Mouse (Mus musculus) MEL (cell line): ENCODE data around the gene Tnfaip2. TPM values are rescaled to one million over a fixed set of nuclear protein-coding genes. Genes with fewer than 3 reads are reported as not detected.

Experiments used
- DNase-seq: peaks from one replicate; pipeline ENCODE4 v3.0.0; 2011; ENCODE audit warnings: low read depth, low spot score
- H3K27ac ChIP-seq: 2 replicates; pipeline ENCODE4 v1.5.1; 2012; ENCODE audit warnings: low read depth, mild to moderate bottlenecking, control low read depth, low read length, moderate library complexity; ENCODE audit not compliant: control insufficient read depth
- H3K27me3 ChIP-seq, 2 experiments: fragments of 150-350 bp in 1 of 2; sonication (generic) in 1 of 2; 2 replicates each; pipeline ENCODE4 v1.6.1; 2012; ENCODE audit warnings: low read length in 2 of 2, mild to moderate bottlenecking in 2 of 2, improper control_type of control experiment in 1 of 2, moderate library complexity in 1 of 2; ENCODE audit not compliant: insufficient read depth in 2 of 2, control insufficient read depth in 1 of 2
- H3K36me3 ChIP-seq, 2 experiments: 2 replicates each; pipeline ENCODE4 v1.6.1; 2012 to 2014; ENCODE audit warnings: low read length in 2 of 2, improper control_type of control experiment in 1 of 2, inconsistent platforms in 1 of 2, mild to moderate bottlenecking in 1 of 2; ENCODE audit not compliant: insufficient read depth in 2 of 2, control insufficient read depth in 1 of 2
- H3K4me1 ChIP-seq, 2 experiments: fragments of 150-350 bp in 1 of 2; sonication (generic) in 1 of 2; 2 replicates each; pipeline ENCODE4 v1.6.1; 2012; ENCODE audit warnings: low read length in 2 of 2, improper control_type of control experiment in 1 of 2, mild to moderate bottlenecking in 1 of 2; ENCODE audit not compliant: insufficient read depth in 2 of 2, control insufficient read depth in 1 of 2
- H3K4me3 ChIP-seq, 2 experiments: fragments of 150-350 bp in 1 of 2; sonication (generic) in 1 of 2; 2 replicates each; pipeline ENCODE4 v1.5.1; 2012; ENCODE audit warnings: low read depth in 2 of 2, low read length in 2 of 2, mild to moderate bottlenecking in 2 of 2, moderate library complexity in 2 of 2, control low read depth in 1 of 2, improper control_type of control experiment in 1 of 2; ENCODE audit not compliant: control insufficient read depth in 1 of 2, insufficient read depth in 1 of 2
- H3K79me2 ChIP-seq: 2 replicates; pipeline ENCODE4 v1.6.1; 2012; ENCODE audit warnings: mild to moderate bottlenecking, low read length, moderate library complexity; ENCODE audit not compliant: control insufficient read depth, poor library complexity, insufficient read depth
- H3K9ac ChIP-seq: 2 replicates; pipeline ENCODE4 v1.6.1; 2012; ENCODE audit warnings: low read depth, mild to moderate bottlenecking, control low read depth, low read length, moderate library complexity; ENCODE audit not compliant: control insufficient read depth, poor library complexity, severe bottlenecking
- H3K9me3 ChIP-seq: fragments of 150-350 bp; sonication (generic); replicated peaks from 2 replicates; pipeline ENCODE4 v1.6.1; 2012; ENCODE audit warnings: mild to moderate bottlenecking, low read length, improper control_type of control experiment, moderate library complexity; ENCODE audit not compliant: insufficient read depth
- BHLHE40 ChIP-seq: IDR thresholded peaks from 2 replicates; pipeline ENCODE4 v1.6.1; 2012; ENCODE audit warnings: low read depth, mild to moderate bottlenecking, inconsistent platforms, low read length, improper control_type of control experiment, borderline replicate concordance
- CHD2 ChIP-seq: IDR thresholded peaks from 2 replicates; pipeline ENCODE4 v1.6.1; 2011; ENCODE audit warnings: low read length, improper control_type of control experiment
- CTCF ChIP-seq, 3 experiments: IDR thresholded peaks in 2 of 3; conservative IDR thresholded peaks in 1 of 3; 2 replicates each; pipeline ENCODE4 v1.5.1; 2011 to 2012; ENCODE audit warnings: low read length in 3 of 3, low read depth in 2 of 3, mild to moderate bottlenecking in 2 of 3, improper control_type of control experiment in 1 of 3, inconsistent platforms in 1 of 3, mixed read lengths in 1 of 3, moderate library complexity in 1 of 3; ENCODE audit not compliant: control insufficient read depth in 1 of 3, insufficient read depth in 1 of 3, poor library complexity in 1 of 3, severe bottlenecking in 1 of 3
- EP300 ChIP-seq, 2 experiments: IDR thresholded peaks; 2 replicates each; pipeline ENCODE4 v1.6.1; 2011; ENCODE audit warnings: improper control_type of control experiment in 2 of 2, low read length in 2 of 2, low read depth in 1 of 2, mild to moderate bottlenecking in 1 of 2
- ETS1 ChIP-seq: IDR thresholded peaks from 2 replicates; pipeline ENCODE4 v1.6.1; 2012; ENCODE audit warnings: low read depth, mild to moderate bottlenecking, inconsistent platforms, low read length, improper control_type of control experiment, moderate library complexity
- GABPA ChIP-seq: IDR thresholded peaks from 2 replicates; pipeline ENCODE4 v1.6.1; 2012; ENCODE audit warnings: low read depth, mild to moderate bottlenecking, inconsistent platforms, low read length, improper control_type of control experiment, moderate library complexity
- JUND ChIP-seq: IDR thresholded peaks from 2 replicates; pipeline ENCODE4 v1.6.1; 2011; ENCODE audit warnings: low read depth, mild to moderate bottlenecking, improper control_type of control experiment, low read length
- KAT2A ChIP-seq: conservative IDR thresholded peaks from 2 replicates; pipeline ENCODE4 v1.6.1; 2012; ENCODE audit warnings: low read depth, low read length, improper control_type of control experiment, inconsistent platforms
- MAX ChIP-seq: IDR thresholded peaks from 2 replicates; pipeline ENCODE4 v1.6.1; 2011; ENCODE audit warnings: low read length, improper control_type of control experiment
- MAZ ChIP-seq: IDR thresholded peaks from 2 replicates; pipeline ENCODE4 v1.6.1; 2012; ENCODE audit warnings: low read depth, mild to moderate bottlenecking, inconsistent platforms, low read length, improper control_type of control experiment
- MYB ChIP-seq: IDR thresholded peaks from 2 replicates; pipeline ENCODE4 v1.6.1; 2011; ENCODE audit warnings: mild to moderate bottlenecking, low read depth, low read length, improper control_type of control experiment
- NELFE ChIP-seq: IDR thresholded peaks from 2 replicates; pipeline ENCODE4 v1.6.1; 2011; ENCODE audit warnings: low read depth, low read length, improper control_type of control experiment
- NRF1 ChIP-seq: IDR thresholded peaks from 2 replicates; pipeline ENCODE4 v1.6.1; 2014; ENCODE audit warnings: low read depth, mild to moderate bottlenecking, inconsistent platforms, low read length, improper control_type of control experiment, moderate library complexity; ENCODE audit not compliant: poor library complexity, insufficient read depth, severe bottlenecking
- POLR2AphosphoS2 ChIP-seq: IDR thresholded peaks from 2 replicates; pipeline ENCODE4 v1.6.1; 2011; ENCODE audit warnings: low read length, improper control_type of control experiment
- POLR2AphosphoS5 ChIP-seq: IDR thresholded peaks from 2 replicates; pipeline ENCODE4 v1.6.1; 2012; ENCODE audit warnings: low read depth, borderline replicate concordance, mild to moderate bottlenecking, inconsistent platforms, low read length, moderate library complexity, mixed read lengths
- SIN3A ChIP-seq: IDR thresholded peaks from 2 replicates; pipeline ENCODE4 v1.6.1; 2012; ENCODE audit warnings: low read length, improper control_type of control experiment, inconsistent platforms
- TAL1 ChIP-seq: IDR thresholded peaks from 2 replicates; pipeline ENCODE4 v1.6.1; 2012; ENCODE audit warnings: mild to moderate bottlenecking, inconsistent platforms, low read length, moderate library complexity, mixed read lengths
- UBTF ChIP-seq: IDR thresholded peaks from 2 replicates; pipeline ENCODE4 v1.6.1; 2012; ENCODE audit warnings: low read depth, mild to moderate bottlenecking, inconsistent platforms, low read length, improper control_type of control experiment, moderate library complexity, borderline replicate concordance; ENCODE audit not compliant: insufficient read depth
- USF1 ChIP-seq: IDR thresholded peaks from 2 replicates; pipeline ENCODE4 v1.6.1; 2014; ENCODE audit warnings: low read depth, mild to moderate bottlenecking, inconsistent platforms, low read length, improper control_type of control experiment, moderate library complexity
- USF2 ChIP-seq, 2 experiments: IDR thresholded peaks; 2 replicates each; pipeline ENCODE4 v1.6.1; 2011 to 2012; ENCODE audit warnings: improper control_type of control experiment in 2 of 2, low read length in 2 of 2, borderline replicate concordance in 1 of 2, inconsistent platforms in 1 of 2, low read depth in 1 of 2, mild to moderate bottlenecking in 1 of 2; ENCODE audit not compliant: insufficient read depth in 1 of 2
- ZMIZ1 ChIP-seq: IDR thresholded peaks from 2 replicates; pipeline ENCODE4 v1.6.1; 2012; ENCODE audit warnings: low read depth, mild to moderate bottlenecking, inconsistent platforms, low read length, improper control_type of control experiment, moderate library complexity
- polyA plus RNA-seq, 2 experiments: library from polyadenylated mRNA; stranded (reverse) in 1 of 2; unstranded in 1 of 2; fragments of >175 nt in 1 of 2; fragments of >200 nt in 1 of 2; gene quantifications; 2 replicates each; pipeline versions ENCODE4 v1.2.1 to v1.2.4; 2012; ENCODE audit warnings: low replicate concordance in 2 of 2, low read depth in 1 of 2; ENCODE audit not compliant: insufficient read length in 2 of 2, insufficient read depth in 1 of 2, missing spikeins in 1 of 2
- total RNA-seq: library from RNA; depleted of rRNA; stranded (reverse); fragments of 300-350 nt; gene quantifications from 2 replicates; pipeline ENCODE4 v1.2.3, GENCODE M21; 2012

Gene Tnfaip2
- total and polyA plus RNA-seq, 3 experiments = 51.4 to 77.2 (median 66.8) TPM

DNA sequence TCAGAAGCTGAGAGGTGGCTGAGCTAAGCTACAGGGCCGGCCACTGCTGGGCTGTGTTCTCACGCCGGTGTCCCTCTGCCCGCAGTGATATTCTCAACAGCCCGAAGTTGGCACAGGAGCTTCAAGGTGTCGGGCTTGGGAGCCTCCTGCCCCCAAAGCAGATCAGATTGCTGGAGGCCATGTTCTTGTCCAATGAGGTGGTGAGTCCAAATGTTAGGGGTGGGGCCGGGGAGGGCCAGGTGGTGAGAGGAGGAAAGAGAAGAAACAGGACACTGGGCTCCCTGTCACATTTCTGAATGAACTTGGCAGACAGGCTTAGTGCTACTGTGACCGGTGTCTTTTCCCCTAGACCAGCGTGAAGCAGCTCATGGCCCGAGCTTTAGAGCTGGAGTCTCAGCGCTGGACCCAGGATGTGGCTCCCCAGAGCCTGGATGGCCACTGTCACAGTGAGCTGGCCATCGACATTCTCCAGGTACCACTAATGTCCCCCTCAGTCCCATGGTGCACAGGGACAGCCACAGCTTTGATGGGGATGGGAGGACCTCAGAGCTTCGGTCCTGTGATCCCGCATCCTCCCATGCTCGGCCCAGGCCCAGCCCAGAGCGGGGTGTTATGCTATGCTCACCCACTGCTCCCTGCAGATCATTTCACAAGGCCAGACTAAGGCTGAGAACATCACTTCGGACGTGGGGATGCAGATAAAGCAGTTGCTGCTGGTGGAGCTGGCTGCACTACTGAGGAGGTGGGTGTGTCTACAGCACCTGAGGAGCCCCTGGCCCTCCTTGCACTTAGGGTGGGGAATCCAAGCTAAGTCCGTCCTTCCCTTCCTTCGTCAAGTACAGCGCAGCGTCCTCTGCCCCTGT, 5.9 kb downstream of the Tnfaip2 start:
- H3K79me2 ChIP-seq = peaks cover 17% of the 10 kb centered on the region
- H3K4me1 ChIP-seq = peaks cover 9 to 11% of the 10 kb centered on the region in 2 experiments; a peak in 3 of 4 replicates
- DNase-seq = no peak
- H3K9me3 ChIP-seq = no peaks in the 10 kb centered on the region
- H3K27ac ChIP-seq = no peak overlapping the region
- H3K27me3 ChIP-seq = no peaks in the 10 kb centered on the region
- TF ChIP-seq JUND (no peak), MAX (no peak)
- no peak overlapping the region for H3K9ac ChIP-seq
- no peak overlapping the region for H3K4me3 ChIP-seq
- H3K36me3 ChIP-seq = peaks cover 8 to 9% of the 10 kb centered on the region in 2 experiments; a peak in 3 of 4 replicates

DNA sequence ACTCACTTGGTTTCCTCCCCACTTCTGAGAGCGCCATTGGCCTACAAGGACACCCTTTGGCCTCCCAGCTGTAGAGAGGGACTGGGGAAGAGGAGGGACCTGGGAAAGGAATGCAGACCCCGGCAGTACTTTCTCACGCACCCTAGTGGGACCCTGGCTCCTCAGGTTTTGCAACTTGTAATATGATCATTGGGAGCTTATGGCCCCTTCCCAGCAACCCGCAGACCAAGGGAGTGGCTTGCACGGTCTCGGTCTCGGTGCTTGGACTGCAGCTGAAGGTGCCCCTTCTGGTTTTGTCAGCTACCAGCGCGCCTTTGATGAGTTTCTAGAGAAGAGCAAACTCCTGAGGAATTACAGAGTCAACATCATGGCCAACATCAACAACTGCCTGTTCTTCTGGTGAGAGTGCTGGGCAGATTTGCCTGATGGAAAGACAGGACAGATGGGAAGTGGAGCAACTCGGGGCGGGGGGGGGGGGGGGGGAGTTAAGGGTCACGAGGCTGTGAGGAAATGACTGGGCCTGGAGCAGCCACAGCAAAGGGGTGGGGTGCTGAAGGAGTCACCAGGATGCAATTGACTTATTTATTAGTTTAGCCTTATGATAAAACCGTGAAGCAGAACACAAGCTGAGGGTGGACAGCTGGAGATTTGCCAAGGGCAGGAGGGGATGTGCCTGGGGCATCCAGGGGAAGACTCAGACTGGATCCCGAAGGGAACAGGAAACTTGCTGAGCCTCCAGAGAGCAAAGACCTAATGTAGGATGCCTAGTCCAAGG, 6.8 kb downstream of the Tnfaip2 start:
- DNase-seq = no peak
- Histone ChIP-seq H3K27ac (no peak overlapping the region), H3K27me3 (no peaks in the 10 kb centered on the region), H3K9me3 (no peaks in the 10 kb centered on the region), H3K4me3 (no peak overlapping the region), H3K36me3 (peaks cover 6 to 9% of the 10 kb centered on the region in 2 experiments; a peak in 3 of 4 replicates), H3K79me2 (peaks cover 12% of the 10 kb centered on the region), H3K9ac (no peak overlapping the region), H3K4me1 (peaks cover 6 to 7% of the 10 kb centered on the region in 2 experiments; a peak in 3 of 4 replicates)
- TF ChIP-seq POLR2AphosphoS5 (no peak), NRF1 (no peak)

DNA sequence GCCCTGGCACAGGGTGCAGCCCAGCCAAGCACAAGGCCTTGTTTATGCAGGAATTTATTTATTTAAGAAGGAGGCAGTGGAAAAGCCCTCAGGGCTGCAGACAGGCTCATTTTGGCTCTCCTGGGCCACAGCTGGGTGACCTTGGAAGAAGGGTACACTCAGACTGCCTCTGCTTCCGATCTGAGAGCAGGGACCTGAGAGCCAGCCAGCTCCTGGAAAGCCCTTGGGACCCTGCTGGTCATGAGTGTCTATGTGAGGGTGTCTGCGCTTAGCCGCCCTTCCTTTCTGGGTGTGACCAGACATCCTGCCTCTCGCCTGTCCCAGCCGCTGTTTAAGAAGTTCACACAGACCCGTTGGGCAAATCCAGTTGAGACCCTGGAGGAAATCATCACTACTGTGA, 8.1 kb downstream of the Tnfaip2 start:
- Histone ChIP-seq H3K27ac (no peak overlapping the region), H3K9me3 (no peaks in the 10 kb centered on the region), H3K4me1 (no peaks in the 10 kb centered on the region), H3K9ac (no peak overlapping the region), H3K79me2 (peaks cover under 1% of the 10 kb centered on the region; the same call in 1 of the 2 replicates), H3K27me3 (no peaks in the 10 kb centered on the region), H3K4me3 (no peak overlapping the region), H3K36me3 (peaks cover 0 to 7% of the 10 kb centered on the region in 2 experiments; a peak in 1 of 4 replicates)
- TF ChIP-seq KAT2A (no peak), EP300 (IDR thresholded peaks at IDR 0.05; ENCODE audit: low read depth in 1 of 2, low read length in 2 of 2) (no peak), POLR2AphosphoS2 (no peak), GABPA (no peak), USF1 (no peak), ETS1 (no peak), SIN3A (no peak), UBTF (no peak), USF2 (IDR thresholded peaks at IDR 0.05; ENCODE audit: borderline replicate concordance in 1 of 2, insufficient read depth in 1 of 2, low read depth in 1 of 2, low read length in 2 of 2) (no peak), NELFE (no peak), TAL1 (no peak), BHLHE40 (no peak), ZMIZ1 (no peak), CHD2 (no peak), MAZ (no peak), CTCF (IDR thresholded peaks at IDR 0.05 in 2 of 3, conservative IDR thresholded peaks at IDR 0.05 in 1 of 3; ENCODE audit: control insufficient read depth in 1 of 3, insufficient read depth in 1 of 3, low read depth in 2 of 3, low read length in 3 of 3, poor library complexity in 1 of 3, severe bottlenecking in 1 of 3) (no peak), NRF1 (no peak), MYB (no peak), MAX (no peak)
- DNase-seq = no peak
